Mouse (Mus musculus): ENCODE results near the gene Romo1.
A peak's percentile ranks its signal among the peaks of the same experiment; 100 is the strongest.
"Not testable (repeated sequence)": the region's sequence is repeated elsewhere in the genome, so short reads cannot be mapped to it uniquely, and the experiment has no call there.

Romo1 gene

DNA sequence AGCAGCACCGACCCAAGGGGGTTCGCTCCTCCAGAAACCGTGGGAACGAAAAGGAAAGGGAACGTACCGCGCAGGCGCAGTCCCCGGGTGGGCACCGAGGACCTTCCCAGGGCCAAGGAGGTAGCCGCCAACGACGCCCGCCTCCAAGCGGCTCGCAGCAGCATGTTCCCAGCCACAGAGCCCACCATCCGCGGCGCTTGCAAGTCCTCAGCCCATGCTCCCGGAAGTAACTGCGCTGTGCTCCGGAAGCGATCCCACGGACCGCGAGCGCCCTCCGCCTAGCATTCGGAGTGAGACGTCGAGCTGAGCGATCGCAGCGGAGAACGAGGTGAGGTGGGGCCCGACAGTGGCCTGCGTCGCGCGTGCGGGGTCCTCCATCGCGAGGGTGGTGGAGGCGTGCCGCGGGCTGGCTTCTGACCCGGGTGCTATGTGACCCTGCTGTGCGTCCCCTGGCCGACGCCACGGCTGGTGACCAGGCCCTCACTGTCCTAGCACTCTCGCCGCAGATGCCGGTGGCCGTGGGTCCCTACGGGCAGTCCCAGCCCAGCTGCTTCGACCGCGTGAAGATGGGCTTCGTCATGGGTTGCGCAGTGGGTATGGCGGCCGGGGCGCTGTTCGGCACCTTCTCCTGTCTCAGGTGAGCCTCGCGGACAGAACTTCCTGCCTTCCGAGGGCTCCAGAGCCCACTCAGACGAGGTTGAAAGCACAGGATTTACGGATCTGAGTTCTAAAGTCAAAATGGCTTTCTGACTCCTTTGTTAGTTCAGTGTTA, at the start of gene Romo1, which contains the start of gene Nfs1:
Gene Romo1, plus strand, starts transcription at position 87 of the 772 bp plus-strand sequence.
Gene Nfs1, minus strand, starts transcription at position 234 of the 772 bp plus-strand sequence.
- peak; percentile 85 to 89 for DNase-seq (ENCODE audit: low spot score in 2 of 2)

- no peak for DNase-seq (ENCODE audit: low spot score in 2 of 2)
Observed at GRCm38 (mm10) chr2:156110627-156111357, 33.0 kb upstream of the Romo1 start.

- peak; percentile 88 to 90 for DNase-seq (ENCODE audit: low spot score in 2 of 2)
Observed at GRCm38 (mm10) chr2:156111358-156112079, 32.3 kb upstream of the Romo1 start, which contains the start of the genes Cpne1 and Rbm12. Cpne1 (minus strand) TSS chr2:156111965. Rbm12 (minus strand) TSS chr2:156111978.

GRCm38 (mm10) chr2:156112080-156112423, 31.8 kb upstream of the Romo1 start:
- not testable (repeated sequence) for DNase-seq (ENCODE audit: low spot score in 2 of 2)

- DNase-seq (ENCODE audit: low spot score in 2 of 2) = no peak
Observed at GRCm38 (mm10) chr2:156119566-156119965, 24.3 kb upstream of the Romo1 start.

DNA sequence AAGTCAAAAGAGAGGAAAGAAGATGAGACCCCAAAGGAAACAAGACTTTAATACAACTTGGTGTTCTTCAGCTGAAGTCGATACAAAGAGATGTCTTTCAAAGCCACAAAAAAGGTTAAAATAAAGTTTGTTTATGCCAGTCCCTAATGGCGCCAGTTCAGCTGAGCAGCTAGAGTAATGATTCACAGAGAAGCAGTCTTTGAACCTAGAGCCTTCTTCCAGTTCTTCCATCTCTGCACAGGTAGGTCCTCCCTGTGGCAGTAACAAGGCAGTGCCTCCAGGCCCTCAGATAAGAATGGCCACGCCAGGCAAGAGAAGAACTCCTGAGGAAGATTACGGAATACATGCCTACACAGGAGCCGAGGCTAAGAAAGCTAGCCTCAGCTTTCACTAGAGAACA, 20.1 kb upstream of the Romo1 start:
- no peak for DNase-seq (ENCODE audit: low spot score in 2 of 2)

- no peak for DNase-seq (ENCODE audit: low spot score in 2 of 2)
Observed at GRCm38 (mm10) chr2:156126992-156127391, 16.8 kb upstream of the Romo1 start, which contains the start of gene Gm28036. Gm28036 (minus strand) TSS chr2:156127092.

DNA sequence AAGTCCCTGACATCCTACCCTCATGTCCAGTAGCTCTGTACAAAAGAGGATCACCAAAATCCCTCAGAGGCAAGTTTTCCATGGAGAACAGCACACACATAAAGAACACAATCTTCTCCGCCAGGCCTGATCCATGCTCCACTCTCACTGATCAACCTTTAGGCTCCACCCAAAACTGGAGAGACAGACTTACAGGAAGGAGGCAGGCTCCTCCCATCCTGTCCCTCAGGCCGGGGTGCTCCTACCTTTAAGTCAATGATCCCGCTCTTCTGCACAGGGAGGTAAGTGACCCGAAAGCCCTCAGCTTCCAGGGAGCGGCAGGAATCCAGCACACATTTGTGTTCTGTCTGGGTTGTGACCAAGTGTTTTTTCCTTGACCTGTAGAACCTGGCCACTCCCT, 9.7 kb upstream of the Romo1 start:
- DNase-seq (ENCODE audit: low spot score in 2 of 2) = no peak

GRCm38 (mm10) chr2:156135695-156136094, 8.1 kb upstream of the Romo1 start:
- no peak for DNase-seq (ENCODE audit: low spot score in 2 of 2)

DNA sequence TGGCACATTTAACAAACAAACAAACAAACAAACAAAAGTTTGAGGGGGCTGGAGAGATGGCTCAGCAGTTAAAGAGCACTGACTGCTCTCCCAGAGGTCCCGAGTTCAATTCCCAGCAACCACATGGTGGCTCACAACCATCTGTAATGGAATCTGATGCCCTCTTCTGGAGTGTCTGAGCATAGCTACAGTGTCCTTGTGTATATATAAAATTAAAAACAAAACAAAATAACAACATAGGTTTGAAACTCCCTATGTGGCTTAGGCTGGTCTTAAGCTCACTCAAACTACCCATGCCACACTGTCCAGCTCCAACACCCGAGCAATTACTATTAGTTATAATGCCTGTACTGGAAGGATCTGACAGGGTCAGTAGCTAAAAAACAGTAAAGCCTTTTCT, 1.0 kb upstream of the Romo1 start:
- no peak for DNase-seq (ENCODE audit: low spot score in 2 of 2)

GRCm38 (mm10) chr2:156143367-156143766, 472 bp upstream of the Romo1 start:
- no peak for DNase-seq (ENCODE audit: low spot score in 2 of 2)

- no peak for DNase-seq (ENCODE audit: low spot score in 2 of 2)
Observed at GRCm38 (mm10) chr2:156145486-156146130, 1.8 kb downstream of the Romo1 start.

GRCm38 (mm10) chr2:156146272-156146989, 2.6 kb downstream of the Romo1 start:
- no peak for DNase-seq (ENCODE audit: low spot score in 2 of 2)

- no peak for DNase-seq (ENCODE audit: low spot score in 2 of 2)
Observed at GRCm38 (mm10) chr2:156147316-156147915, 3.6 kb downstream of the Romo1 start.

DNA sequence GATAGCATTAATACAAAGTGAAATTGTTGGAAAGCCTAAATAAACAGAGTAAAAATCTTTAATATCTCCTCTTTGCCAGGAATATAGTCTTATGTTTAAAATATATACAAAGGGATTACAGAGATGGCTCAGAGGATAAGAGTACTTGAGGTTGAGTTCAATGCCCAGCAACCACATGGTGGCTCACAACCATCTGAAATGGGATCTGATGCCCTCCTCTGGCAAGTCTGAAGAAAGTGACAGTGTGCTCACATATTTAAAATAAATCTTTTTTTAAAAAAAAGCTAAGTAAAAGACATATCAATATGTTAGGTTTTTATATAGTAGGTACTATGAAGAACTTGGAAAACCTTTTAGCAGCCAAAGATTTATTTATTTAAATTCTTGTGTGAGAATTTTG, 7.7 kb downstream of the Romo1 start:
- no peak for DNase-seq (ENCODE audit: low spot score in 2 of 2)

DNA sequence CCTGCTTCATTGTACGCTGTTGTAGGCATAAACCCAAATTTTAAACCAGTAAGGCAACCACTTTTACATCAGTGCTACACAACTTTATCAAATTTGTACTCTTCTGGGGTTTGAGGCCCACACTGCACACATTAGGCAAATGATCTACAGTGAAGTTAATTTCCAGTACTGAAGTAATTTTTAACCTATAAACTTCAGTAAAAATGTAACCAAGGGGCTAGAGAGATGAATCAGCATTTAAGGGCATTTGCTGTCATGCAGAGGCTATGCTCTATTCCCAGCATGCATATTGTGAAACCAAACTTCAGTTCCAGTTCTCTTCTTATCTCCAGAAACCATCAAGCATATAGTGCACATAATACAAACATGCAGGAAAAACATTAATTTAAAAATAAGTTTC, 21.6 kb downstream of the Romo1 start:
- no peak for DNase-seq (ENCODE audit: low spot score in 2 of 2)

DNA sequence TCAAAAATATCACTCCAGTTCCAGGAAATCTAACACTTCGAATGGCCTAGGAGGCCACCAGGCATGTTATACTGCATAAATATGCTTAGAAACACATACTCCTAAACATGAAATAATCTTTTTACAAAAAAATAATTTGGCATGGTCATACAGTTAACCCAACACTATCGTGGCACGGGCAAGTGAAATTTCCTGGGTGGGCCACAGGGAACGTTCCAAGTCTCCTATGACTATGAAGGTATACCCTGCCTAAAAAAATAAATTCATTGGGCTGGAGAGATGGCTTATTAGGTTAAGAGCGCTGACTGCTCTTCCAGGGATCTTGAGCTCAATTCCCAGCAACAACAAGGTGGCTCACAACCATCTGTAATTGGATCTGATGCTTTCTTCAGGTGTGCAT, 22.7 kb downstream of the Romo1 start:
- no peak for DNase-seq (ENCODE audit: low spot score in 2 of 2)

DNA sequence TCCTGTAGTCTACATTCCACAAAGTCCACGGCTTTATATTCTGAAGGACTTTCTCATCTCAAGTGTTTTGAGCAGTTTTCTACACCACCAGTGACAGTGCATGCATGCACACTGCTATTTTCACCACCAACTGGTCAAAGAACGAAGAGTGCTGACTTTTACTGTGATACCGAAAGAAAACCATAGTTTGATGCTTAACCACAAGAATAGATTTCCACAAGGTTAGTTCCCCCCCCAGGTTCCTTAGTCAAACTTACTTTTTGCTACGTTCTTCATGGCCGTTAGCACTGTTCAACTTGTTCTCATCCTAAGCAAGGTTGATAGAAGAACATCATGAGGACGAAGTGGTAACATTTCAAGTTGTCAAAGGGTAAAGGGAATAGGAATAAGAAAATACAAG, 33.2 kb downstream of the Romo1 start:
- DNase-seq (ENCODE audit: low spot score in 2 of 2) = no peak

- DNase-seq (ENCODE audit: low spot score in 2 of 2) = no peak
Observed at GRCm38 (mm10) chr2:156177651-156178050, 33.8 kb downstream of the Romo1 start.

DNA sequence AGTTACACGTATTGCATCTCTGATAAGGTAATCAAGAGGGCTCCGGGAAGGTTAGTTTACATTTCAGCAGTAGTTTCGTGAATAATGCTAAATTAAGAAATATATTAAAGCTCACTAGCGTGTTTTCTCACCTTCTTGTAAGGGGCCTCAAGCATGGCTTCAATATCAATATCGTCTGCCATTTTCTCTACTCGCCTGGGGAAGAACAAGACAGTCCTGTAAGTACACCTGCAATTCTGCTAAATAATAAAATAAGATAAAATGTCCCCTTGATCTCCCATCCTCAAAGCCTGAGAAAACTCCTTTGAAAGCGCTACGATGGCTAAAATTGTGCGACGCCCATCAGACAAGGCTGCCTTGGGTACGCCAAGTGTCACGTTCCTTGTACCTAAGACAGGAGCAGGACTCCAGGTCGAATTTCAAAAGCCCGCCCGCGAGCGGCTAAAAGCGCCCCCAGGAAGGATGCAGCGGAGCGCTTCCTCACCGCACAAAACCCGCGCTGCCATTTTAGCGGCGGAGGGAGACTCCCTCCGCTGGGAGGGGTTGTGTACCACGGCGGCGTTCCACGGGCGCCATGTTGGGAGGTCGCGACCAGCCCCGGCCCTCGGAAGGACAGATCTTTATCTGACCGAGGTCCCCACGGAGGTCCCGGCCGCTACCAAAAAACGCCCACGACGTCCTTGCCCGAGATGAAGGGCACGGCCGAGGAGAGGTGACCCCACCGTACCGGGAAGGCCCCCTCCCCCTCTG, 35.4 kb downstream of the Romo1 start:
- DNase-seq (ENCODE audit: low spot score in 2 of 2) = peak; percentile 68 to 77

All from heart, adult 9 months (tissue).